Mouse (Mus musculus): ENCODE results near the gene Hltf.
A peak's percentile ranks its signal among the peaks of the same experiment; 100 is the strongest.

DNA sequence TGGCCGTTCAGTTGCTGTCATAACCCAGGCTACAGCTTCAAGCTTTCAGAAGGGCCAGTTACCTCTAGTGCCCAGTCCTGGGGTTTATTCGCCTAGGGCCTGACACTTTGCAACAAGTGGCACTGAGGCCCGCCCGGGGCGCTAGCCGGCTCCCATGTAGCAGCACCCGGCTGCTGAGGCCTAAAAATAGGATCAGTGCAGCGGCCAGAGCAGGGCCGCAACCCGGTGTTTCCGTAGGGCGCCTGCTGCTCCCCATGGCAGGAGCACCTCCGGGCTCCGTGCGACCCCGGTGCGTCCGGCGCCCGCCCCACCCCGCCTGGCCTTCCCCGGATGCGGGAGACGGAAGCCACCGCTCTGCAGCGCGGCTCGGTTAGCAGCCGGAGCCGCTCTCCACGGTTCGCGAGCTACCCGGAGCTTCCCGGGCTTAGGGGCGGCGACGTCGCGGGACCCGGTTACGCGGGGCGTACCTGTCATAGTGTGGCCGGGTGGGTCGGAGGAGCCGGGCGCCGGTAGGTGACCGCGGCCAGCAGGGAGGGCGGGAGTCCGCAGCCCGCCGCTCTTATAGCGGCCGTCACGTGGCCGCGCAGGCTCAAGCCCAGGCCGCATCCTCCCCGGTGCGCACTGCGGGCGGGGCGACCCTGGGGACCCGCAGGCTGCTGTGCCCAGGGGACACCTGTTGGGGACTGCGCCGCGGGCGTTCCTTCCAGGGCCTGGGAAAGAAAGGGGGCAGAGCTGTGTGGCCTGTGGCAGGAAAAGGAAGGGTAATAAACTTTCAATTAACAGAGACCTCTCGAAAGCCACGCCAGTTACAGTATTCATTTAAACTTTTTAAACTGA, 97.1 kb downstream of the Hltf start, which contains the start of gene Gyg:
- no peak for TF ChIP-seq EP300 (IDR thresholded peaks at IDR 0.05; ENCODE audit: low read depth)
- TF ChIP-seq CTCF (IDR thresholded peaks at IDR 0.05; ENCODE audit: low read depth), result 0 out of 2 replicates have a peak, but pooled peaks have one; percentile 4
